Mouse (Mus musculus) liver, embryonic 15.5 days (tissue): Measurements from ENCODE around the gene Gm30737. TPM values are rescaled to one million over a fixed set of nuclear protein-coding genes. Genes with fewer than 3 reads are reported as not detected.
"Not testable (repeated sequence)": the region's sequence is repeated elsewhere in the genome, so short reads cannot be mapped to it uniquely, and the experiment has no call there.

Experiments used
- ATAC-seq: fragments of 200-750 bp; cut with Nextera tagmentation; 2 replicates; pipeline ENCODE4 v1.8.0; 2017; ENCODE audit warnings: moderate number of reproducible peaks, mild to moderate bottlenecking, moderate library complexity; ENCODE audit not compliant: insufficient read depth
- H3K27ac ChIP-seq: fragments of 300-500 bp; sonication (generic); replicated peaks from 2 replicates; pipeline ENCODE4 v1.5.1; 2015; ENCODE audit warnings: mild to moderate bottlenecking, inconsistent platforms
- H3K27me3 ChIP-seq: fragments of 300-500 bp; sonication (generic); 2 replicates; pipeline ENCODE4 v1.6.1; 2015; ENCODE audit warnings: mild to moderate bottlenecking, inconsistent platforms
- H3K36me3 ChIP-seq: fragments of 300-500 bp; sonication (generic); replicated peaks from 2 replicates; pipeline ENCODE4 v1.6.1; 2015; ENCODE audit warnings: moderate library complexity, mild to moderate bottlenecking, inconsistent platforms
- H3K4me1 ChIP-seq: fragments of 300-500 bp; sonication (generic); replicated peaks from 2 replicates; pipeline ENCODE4 v1.6.1; 2015; ENCODE audit warnings: inconsistent platforms
- H3K4me2 ChIP-seq: fragments of 300-500 bp; sonication (generic); 2 replicates; pipeline ENCODE4 v1.6.1; 2015; ENCODE audit warnings: moderate library complexity, mild to moderate bottlenecking, inconsistent platforms
- H3K4me3 ChIP-seq: fragments of 300-500 bp; sonication (generic); replicated peaks from 2 replicates; pipeline ENCODE4 v1.5.1; 2015; ENCODE audit warnings: mild to moderate bottlenecking, inconsistent platforms
- H3K9ac ChIP-seq: fragments of 300-500 bp; sonication (generic); 2 replicates; pipeline ENCODE4 v1.6.1; 2015; ENCODE audit warnings: moderate library complexity, mild to moderate bottlenecking, inconsistent platforms
- H3K9me3 ChIP-seq: fragments of 300-500 bp; sonication (generic); replicated peaks from 2 replicates; pipeline ENCODE4 v1.6.1; 2016; ENCODE audit warnings: inconsistent platforms
- WGBS: fragments of 180-500 bp; shearing (Covaris S2); methylation state at CpG from one replicate; pipeline ENCODE4 v1.1.7; 2015; ENCODE audit warnings: mixed read lengths; ENCODE audit not compliant: insufficient replicate concordance; 5-methylcytosine and 5-hydroxymethylcytosine counted together
- polyA plus RNA-seq: library from polyadenylated mRNA; unstranded; fragments of >200 nt; fragmentation: Nextera tagmentation; extraction: Ambion mirVana; gene quantifications from 2 replicates; pipeline ENCODE4 v1.2.1, GENCODE M21; 2015

Gm30737 gene
- polyA plus RNA-seq = not detected in 2 replicates

DNA sequence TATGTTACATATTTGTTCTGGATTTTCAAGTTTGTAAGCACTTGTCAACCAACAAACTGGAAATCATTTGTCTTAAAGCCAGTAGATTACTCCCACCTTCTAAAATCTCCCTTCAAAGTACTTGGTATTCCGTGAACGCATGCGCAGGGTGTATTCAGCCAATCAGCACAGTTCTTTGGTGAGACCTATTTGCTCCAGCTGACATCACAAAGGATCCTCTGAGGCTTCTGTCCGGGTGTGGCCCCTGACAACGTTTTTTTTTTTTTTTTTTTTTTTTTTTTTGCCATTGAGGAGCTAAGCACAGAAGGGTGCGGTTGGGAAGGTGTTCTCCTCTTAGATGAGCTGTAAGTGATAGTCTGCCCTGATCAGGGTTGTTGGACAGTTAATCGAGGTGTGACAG is at the start of gene Gm30737:
TSS of gene Gm30737 (plus strand) at position 301 of the 400 bp plus-strand sequence.
- H3K36me3 ChIP-seq, H3K27ac ChIP-seq, H3K27me3 ChIP-seq: not testable (repeated sequence)

More for the DNA sequence above, at the start of gene Gm30737:
- not testable (repeated sequence) for H3K4me2 ChIP-seq, H3K4me3 ChIP-seq, H3K9me3 ChIP-seq, H3K4me1 ChIP-seq, H3K9ac ChIP-seq, ATAC-seq
- WGBS = no CpG with 5 or more reads among the region's 7 CpGs
